Mouse (Mus musculus): ENCODE data around the gene Asic4. TPM values are rescaled to one million over a fixed set of nuclear protein-coding genes. Genes with fewer than 3 reads are reported as not detected.
A peak's percentile ranks its signal among the peaks of the same experiment; 100 is the strongest.

The Asic4 gene
- polyA plus RNA-seq, 1 experiment from 2014 or later: 0.59 TPM

DNA sequence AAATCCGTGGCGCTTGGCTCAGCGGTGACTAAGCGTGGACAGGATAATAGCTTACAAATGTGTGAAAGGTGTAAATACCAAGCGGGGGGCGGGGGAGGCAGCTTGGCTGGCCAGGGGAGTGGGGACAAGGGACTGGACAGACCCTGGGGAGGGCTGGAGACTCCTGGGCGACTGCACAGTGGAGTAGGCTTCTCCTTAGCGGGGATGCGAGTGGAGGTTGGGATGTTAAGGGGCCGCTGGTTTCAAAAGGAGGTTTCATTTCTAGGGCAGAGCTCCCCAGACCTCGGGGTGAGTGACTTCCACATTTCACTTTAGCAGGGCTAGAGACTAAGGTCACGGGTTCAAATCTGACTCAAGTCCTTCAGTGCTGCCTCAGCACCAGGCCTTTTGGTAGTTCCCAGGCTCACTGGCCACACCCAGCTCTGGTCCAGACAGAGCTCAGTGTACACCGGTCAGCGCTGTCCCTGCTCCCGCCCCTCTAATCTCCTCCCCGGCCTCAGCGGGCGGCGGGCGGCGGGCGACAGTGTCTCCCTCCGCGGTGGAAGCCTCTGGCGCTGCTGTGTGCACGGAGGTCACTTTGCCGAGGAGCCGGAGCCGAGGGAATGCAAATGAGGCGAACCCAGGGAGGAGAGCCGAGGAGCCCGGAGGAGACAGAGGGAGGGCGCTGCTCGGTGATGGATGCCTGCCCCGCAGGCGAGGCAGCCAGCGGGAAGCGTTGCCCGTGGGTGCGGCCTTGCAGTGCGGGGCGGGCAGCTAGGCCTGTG lies 8.0 kb downstream of the Asic4 start:
- H3K27ac ChIP-seq: peak overlapping the region; percentile 62
- DNase-seq (ENCODE audit: low spot score): peak; percentile 62
- H3K9me3 ChIP-seq (replicated peaks): no peaks in the 10 kb centered on the region
- under 1% methylated on average over 42 of the region's 42 CpGs for WGBS
- H3K4me1 ChIP-seq: peaks cover 68% of the 10 kb centered on the region
- H3K27me3 ChIP-seq (ENCODE audit: low read depth, poor library complexity, severe bottlenecking): peaks cover 91% of the 10 kb centered on the region
- peak overlapping the region; percentile 45 for H3K4me3 ChIP-seq
- no peaks in the 10 kb centered on the region for H3K36me3 ChIP-seq

DNA sequence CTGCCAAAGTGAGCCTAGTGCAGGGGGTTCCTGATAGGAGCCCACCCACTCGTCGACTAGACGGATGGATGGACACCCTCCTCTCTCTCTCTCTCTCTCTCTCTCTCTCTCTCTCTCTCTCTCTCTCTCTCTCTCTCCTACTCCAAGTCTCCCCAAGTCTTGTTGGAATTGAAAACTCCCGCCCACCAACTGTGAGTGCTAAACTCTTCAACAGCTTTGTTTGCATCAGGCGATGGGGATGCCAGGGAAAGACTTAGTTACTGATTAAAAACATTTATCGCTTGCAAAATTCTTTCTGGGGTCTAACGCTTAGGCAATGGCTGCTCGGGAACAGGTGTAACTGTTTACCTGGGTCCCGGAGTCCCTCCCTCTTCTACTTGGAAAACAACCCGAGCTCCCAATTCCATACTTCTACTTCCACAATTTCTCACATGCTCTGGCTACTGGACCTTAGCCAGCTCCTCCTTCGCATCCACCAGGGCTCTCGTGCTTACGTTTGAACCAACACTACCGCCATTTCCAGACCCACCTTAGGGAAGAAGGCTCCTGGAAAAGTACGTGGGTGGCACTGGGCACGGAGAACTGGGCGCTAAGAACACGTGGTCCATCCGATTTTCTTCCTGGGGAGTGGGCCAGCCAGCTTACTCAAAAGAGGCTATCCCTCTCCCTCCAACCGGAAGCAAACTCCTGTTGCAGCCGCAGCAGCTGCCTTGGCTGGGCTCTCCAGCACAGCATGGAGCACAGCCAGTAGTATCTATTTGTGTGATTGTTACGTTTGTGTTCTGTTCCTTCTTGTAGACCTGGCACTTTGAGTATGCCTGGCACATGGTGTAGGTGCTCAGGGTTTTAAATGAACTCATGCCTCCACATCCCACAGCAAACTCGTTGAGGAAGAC lies 8.8 kb downstream of the Asic4 start:
- Histone ChIP-seq H3K4me1 (peaks cover 67% of the 10 kb centered on the region), H3K36me3 (no peaks in the 10 kb centered on the region), H3K4me3 (peak overlapping the region; percentile 45), H3K27ac (peak overlapping the region; percentile 62), H3K27me3 (ENCODE audit: low read depth, poor library complexity, severe bottlenecking) (peaks cover 89% of the 10 kb centered on the region), H3K9me3 (replicated peaks) (no peaks in the 10 kb centered on the region)
- DNase-seq (ENCODE audit: low spot score): no peak
- WGBS: 12% methylated on average over 23 of the region's 23 CpGs

DNA sequence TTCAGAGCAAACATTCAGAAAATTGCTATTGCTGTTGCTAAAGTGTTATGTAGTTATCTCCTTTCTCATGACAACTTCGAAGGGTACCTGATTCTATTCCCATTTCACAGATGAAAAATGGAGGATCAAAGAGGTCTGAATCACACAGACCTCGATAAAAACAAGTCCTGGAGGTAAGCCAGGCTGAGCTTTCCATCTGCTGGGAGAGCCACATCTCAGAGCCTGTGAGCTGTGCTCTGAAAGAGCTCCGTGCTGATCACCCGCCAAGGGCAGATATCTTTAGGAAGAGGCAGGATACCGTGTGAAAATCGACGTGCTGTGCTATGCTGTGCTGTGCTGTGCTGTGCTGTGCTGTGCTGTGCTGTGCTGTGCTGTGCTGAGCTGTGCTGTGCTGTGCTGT lies 10.1 kb downstream of the Asic4 start:
- DNase-seq (ENCODE audit: low spot score): no peak
- peaks cover 68% of the 10 kb centered on the region for H3K4me1 ChIP-seq
- 87% methylated on average over 7 of the region's 7 CpGs for WGBS
- H3K36me3 ChIP-seq: no peaks in the 10 kb centered on the region
- no peak overlapping the region for H3K4me3 ChIP-seq
- no peaks in the 10 kb centered on the region for H3K9me3 ChIP-seq (replicated peaks)
- no peak overlapping the region for H3K27ac ChIP-seq
- peaks cover 90% of the 10 kb centered on the region for H3K27me3 ChIP-seq (ENCODE audit: low read depth, poor library complexity, severe bottlenecking)

DNA sequence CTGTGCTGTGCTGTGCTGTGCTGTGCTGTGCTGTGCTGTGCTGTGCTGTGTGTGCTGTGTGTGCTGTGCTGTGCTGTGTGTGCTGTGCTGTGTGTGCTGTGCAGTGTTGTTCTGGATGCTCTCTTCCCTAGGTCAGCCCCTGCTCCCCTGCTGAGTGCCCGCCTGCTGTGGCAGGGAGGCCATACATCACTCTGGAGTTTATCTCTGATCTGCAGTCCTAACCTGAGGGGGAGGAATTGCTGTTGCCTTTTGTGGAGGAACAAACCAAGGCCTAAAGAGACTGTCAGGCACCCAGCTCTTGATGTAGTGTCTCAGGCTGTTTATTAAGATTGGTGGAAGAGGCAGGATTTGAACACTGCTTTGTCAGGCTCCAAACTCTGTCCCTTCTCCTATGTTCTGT lies 12.4 kb downstream of the Asic4 start:
- H3K36me3 ChIP-seq: no peaks in the 10 kb centered on the region
- WGBS: 9% methylated on average over 1 of the region's 1 CpGs
- no peak for DNase-seq (ENCODE audit: low spot score)
- H3K4me1 ChIP-seq: peaks cover 51% of the 10 kb centered on the region
- H3K27ac ChIP-seq: no peak overlapping the region
- H3K9me3 ChIP-seq (replicated peaks): no peaks in the 10 kb centered on the region
- H3K27me3 ChIP-seq (ENCODE audit: low read depth, poor library complexity, severe bottlenecking): peaks cover 86% of the 10 kb centered on the region
- H3K4me3 ChIP-seq: no peak overlapping the region

DNA sequence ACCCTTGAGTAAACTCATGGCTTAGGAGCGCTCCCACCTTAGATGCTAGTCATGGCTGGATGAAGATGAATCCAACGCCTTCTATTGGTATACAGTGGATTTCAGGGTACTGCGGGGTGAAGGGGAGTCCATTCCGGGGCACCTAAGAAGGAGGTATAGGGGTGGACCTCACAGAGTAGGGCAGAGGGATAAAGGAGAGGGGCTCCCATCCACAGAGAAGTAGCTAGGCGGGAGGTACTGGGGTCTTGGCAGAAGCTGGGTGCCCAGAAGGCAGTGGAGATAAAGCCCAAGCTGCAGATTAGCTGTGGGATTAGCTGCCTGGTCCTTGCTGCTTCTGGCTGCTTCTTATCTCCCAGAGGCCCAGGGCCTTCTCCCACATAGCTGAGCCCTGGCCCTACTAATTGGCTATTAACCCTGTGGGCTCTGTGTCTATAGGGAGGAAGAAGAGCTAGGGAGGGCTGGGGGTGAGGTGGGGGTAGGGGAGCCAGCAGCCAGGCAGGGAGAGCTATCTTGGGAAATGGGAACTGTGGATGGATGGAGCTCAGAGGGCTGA lies 13.5 kb downstream of the Asic4 start:
- H3K27me3 ChIP-seq (ENCODE audit: low read depth, poor library complexity, severe bottlenecking): peaks cover 85% of the 10 kb centered on the region
- no peak overlapping the region for H3K4me3 ChIP-seq
- H3K36me3 ChIP-seq: no peaks in the 10 kb centered on the region
- H3K9me3 ChIP-seq (replicated peaks): no peaks in the 10 kb centered on the region
- peaks cover 43% of the 10 kb centered on the region for H3K4me1 ChIP-seq
- H3K27ac ChIP-seq: no peak overlapping the region; the same call in 1 of the 2 replicates
- 77% methylated on average over 5 of the region's 5 CpGs for WGBS
- DNase-seq (ENCODE audit: low spot score): no peak

DNA sequence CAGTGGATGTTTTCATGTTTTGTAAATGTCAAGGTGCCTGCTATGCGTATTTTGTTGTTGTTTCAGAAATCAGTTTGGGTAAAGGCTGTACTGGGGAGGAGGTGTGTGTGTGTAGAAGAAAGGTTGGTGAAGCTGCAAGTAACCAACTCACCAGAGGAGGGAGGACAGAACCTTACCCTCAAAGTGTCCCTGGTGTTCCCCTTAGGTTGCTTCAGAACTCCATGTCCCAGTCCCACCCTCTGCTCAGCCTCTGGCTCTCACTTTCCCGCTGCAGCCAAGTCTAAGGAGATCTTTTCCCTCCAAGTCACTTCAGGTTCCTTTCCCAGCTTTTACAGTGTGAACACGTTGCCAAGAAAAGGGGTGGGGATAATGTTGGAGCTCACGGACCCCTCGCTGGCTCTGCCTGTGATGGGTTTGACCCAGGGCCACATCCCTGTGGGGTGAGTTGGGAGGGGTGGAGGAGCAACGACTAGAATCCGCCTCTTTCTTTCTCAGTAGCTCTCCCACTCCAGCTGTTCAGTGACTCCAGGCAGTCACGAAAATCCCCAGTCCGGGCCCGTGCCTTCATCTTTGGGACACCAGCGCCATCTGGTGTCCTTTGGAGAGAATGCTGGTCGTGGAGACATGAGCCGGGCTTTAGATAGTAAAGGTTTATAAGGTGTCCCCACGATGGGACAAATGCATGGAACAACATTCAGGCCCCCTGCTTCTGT lies 17.1 kb downstream of the Asic4 start:
- H3K27me3 ChIP-seq (ENCODE audit: low read depth, poor library complexity, severe bottlenecking): peaks cover 74% of the 10 kb centered on the region
- peak overlapping the region; percentile 67 for H3K27ac ChIP-seq
- WGBS: 8% methylated on average over 14 of the region's 14 CpGs
- H3K4me1 ChIP-seq: peaks cover 36% of the 10 kb centered on the region
- peak; percentile 90 for DNase-seq (ENCODE audit: low spot score)
- H3K9me3 ChIP-seq (replicated peaks): no peaks in the 10 kb centered on the region
- peaks cover 6% of the 10 kb centered on the region for H3K36me3 ChIP-seq
- no peak overlapping the region for H3K4me3 ChIP-seq

DNA sequence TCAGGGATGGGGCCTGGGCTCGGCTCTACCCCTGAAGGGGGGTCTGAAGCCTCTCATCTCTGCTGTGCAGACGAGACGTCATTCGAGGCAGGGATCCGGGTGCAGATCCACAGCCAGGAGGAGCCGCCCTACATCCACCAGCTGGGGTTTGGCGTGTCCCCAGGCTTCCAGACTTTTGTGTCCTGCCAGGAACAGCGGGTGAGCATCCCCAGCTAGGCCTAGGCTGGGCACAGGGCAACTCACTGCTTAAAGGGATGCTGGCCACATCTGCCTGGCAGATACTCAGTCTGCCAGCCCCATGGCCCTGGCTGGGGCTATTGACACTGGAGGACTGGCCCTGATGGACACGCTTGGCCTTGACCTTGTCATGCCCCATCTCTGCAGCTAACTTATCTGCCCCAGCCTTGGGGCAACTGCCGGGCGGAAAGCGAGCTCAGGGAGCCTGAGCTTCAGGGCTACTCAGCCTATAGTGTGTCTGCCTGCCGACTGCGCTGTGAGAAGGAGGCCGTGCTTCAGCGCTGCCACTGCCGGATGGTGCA lies 19.1 kb downstream of the Asic4 start:
- WGBS: 82% methylated on average over 17 of the region's 17 CpGs
- no peak for DNase-seq (ENCODE audit: low spot score)

DNA sequence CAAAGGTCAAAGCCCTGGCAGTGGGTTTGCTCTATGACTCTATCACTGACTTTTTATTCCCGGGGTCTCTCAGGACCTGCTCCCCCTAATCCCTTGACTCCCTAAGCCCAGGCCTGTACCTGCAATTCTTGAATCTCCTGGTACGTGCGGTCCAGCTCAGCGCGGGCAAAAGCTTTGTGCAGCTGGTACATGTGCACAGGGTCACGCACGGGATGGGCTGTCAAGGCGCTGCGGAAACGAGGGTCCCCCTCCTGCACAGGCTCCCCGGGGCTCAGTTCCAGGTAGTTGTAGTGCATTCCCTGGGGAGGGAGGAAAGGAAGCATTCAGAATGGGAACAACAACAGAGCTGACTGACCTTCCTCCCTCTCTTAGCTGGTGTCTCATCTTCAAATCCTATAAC lies 26.2 kb downstream of the Asic4 start:
- WGBS: 96% methylated on average over 11 of the region's 11 CpGs
- H3K36me3 ChIP-seq: peaks cover 55% of the 10 kb centered on the region
- H3K4me1 ChIP-seq: peaks cover 36% of the 10 kb centered on the region
- peaks cover 65% of the 10 kb centered on the region for H3K27me3 ChIP-seq (ENCODE audit: low read depth, poor library complexity, severe bottlenecking)
- no peak for DNase-seq (ENCODE audit: low spot score)
- no peak overlapping the region for H3K27ac ChIP-seq
- H3K4me3 ChIP-seq: no peak overlapping the region
- H3K9me3 ChIP-seq (replicated peaks): no peaks in the 10 kb centered on the region

More for the DNA sequence above, 19.1 kb downstream of the Asic4 start:
- no peak overlapping the region for H3K4me3 ChIP-seq
- peaks cover 77% of the 10 kb centered on the region for H3K27me3 ChIP-seq (ENCODE audit: low read depth, poor library complexity, severe bottlenecking)
- peaks cover 26% of the 10 kb centered on the region for H3K36me3 ChIP-seq
- H3K4me1 ChIP-seq: peaks cover 22% of the 10 kb centered on the region
- H3K27ac ChIP-seq: no peak overlapping the region
- H3K9me3 ChIP-seq (replicated peaks): no peaks in the 10 kb centered on the region

DNA sequence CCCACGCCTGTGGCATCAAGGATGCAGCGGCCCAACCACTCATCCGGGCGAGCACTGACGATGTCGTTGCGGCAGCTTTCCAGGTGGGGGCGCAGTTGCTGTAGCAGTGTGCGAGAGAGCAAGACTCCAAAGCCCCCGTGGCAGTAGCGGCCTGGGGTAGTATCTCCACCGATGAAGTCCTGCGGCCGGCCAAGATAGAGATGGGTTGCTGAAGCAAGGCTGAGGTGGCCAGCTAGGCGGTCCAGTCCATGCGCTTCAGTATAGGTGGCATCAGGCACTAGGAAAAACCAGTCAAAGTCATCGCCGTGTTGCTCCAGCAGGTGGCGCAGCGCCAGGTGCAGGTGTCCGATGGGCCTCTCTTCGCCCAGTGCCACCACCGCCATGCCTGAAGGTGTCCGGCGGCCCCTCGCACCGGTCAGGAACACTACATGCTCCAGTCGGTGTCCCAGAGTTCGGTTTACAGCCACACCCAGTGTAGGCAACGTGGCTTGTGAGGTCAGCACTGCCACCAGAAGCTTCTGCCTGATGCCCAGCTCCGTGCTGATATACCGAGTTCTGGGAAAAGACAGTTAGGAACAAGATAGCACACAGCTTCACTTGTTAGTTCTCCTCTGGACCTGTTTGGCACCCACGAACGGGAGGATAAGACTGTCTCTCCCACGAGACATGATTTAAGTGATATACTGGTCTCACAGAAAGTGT lies 27.2 kb downstream of the Asic4 start:
- WGBS: 13% methylated on average over 35 of the region's 35 CpGs
- Histone ChIP-seq H3K27me3 (ENCODE audit: low read depth, poor library complexity, severe bottlenecking) (peaks cover 69% of the 10 kb centered on the region), H3K4me1 (peaks cover 38% of the 10 kb centered on the region), H3K36me3 (peaks cover 48% of the 10 kb centered on the region), H3K4me3 (peak overlapping the region; percentile 88), H3K27ac (no peak overlapping the region), H3K9me3 (replicated peaks) (no peaks in the 10 kb centered on the region)
- DNase-seq (ENCODE audit: low spot score): peak; percentile 93

DNA sequence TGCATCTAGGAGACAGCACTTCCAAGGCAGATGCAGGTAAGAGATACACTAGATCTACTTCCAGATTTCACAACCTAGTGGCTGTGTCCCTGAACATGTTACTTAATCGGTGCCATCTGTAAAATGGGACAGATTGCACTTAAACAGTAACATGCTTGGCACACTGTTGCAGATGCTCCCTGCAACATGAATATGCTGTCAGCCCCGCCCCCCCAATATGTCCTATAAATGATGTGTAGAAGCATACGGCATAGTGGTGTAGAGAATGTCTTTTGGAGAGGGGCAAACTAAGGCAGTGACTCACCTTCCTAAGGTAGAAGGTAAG lies 27.7 kb downstream of the Asic4 start:
- peaks cover 73% of the 10 kb centered on the region for H3K27me3 ChIP-seq (ENCODE audit: low read depth, poor library complexity, severe bottlenecking)
- no peak for DNase-seq (ENCODE audit: low spot score)
- H3K4me3 ChIP-seq: peak overlapping the region; percentile 88
- no peaks in the 10 kb centered on the region for H3K9me3 ChIP-seq (replicated peaks)
- WGBS: 49% methylated on average over 3 of the region's 3 CpGs
- peaks cover 43% of the 10 kb centered on the region for H3K36me3 ChIP-seq
- peaks cover 43% of the 10 kb centered on the region for H3K4me1 ChIP-seq
- H3K27ac ChIP-seq: no peak overlapping the region

DNA sequence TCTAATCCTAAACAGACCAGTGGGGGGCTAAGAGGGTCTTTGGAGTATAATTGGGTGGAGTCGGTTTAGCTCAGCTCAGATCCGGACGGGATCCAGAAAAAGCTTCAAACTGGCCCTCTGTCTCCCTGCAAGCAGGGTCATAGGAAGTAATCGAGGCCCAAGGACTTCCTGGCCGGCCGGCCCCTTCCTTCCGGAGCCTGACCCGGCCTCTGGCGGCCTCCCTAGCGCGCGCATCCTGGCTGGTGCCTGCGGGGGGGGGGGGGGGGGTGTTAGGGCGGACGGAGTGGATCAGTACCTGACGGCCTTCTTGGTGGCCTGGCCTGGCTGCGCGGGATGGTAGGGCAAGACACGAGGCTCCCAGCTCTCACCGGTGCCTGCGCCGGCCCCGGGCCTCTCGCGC lies 28.3 kb downstream of the Asic4 start:
- H3K27ac ChIP-seq: peak overlapping the region; percentile 86
- WGBS: 0% methylated on average over 21 of the region's 25 CpGs

More for the DNA sequence above, 28.3 kb downstream of the Asic4 start:
- peaks cover 73% of the 10 kb centered on the region for H3K27me3 ChIP-seq (ENCODE audit: low read depth, poor library complexity, severe bottlenecking)
- no peaks in the 10 kb centered on the region for H3K9me3 ChIP-seq (replicated peaks)
- peaks cover 43% of the 10 kb centered on the region for H3K4me1 ChIP-seq
- no peak for DNase-seq (ENCODE audit: low spot score)
- H3K36me3 ChIP-seq: peaks cover 37% of the 10 kb centered on the region
- peak overlapping the region; percentile 88 for H3K4me3 ChIP-seq

Measured in limb, embryonic 10.5 days (tissue).